Mouse (Mus musculus) adrenal gland, adult 8-10 months (tissue): ENCODE data around the gene Uhrf1. TPM values are rescaled to one million over a fixed set of nuclear protein-coding genes. Genes with fewer than 3 reads are reported as not detected.

Experiments
- DNase-seq: peaks from one replicate; pipeline ENCODE4 v3.0.0; 2022
- total RNA-seq, 4 experiments: library from RNA; stranded (reverse); gene quantifications; 2 replicates each; pipeline ENCODE4 v1.2.4; 2022

Gene Uhrf1
- total RNA-seq, 4 experiments from 2014 or later = 1.8 to 3.4 (median 2.6) TPM

- DNase-seq = peak; percentile 95
Observed at GRCm38 (mm10) chr17:56276643-56277566, 26.2 kb upstream of the Uhrf1 start, which contains the start of gene Ticam1. Ticam1 (minus strand) TSS chr17:56276786.

GRCm38 (mm10) chr17:56277567-56277893 is 25.6 kb upstream of the Uhrf1 start:
- DNase-seq = no peak

- no peak for DNase-seq
Observed at GRCm38 (mm10) chr17:56278340-56278739, 24.8 kb upstream of the Uhrf1 start.

- DNase-seq = no peak
Observed at GRCm38 (mm10) chr17:56279481-56280155, 23.5 kb upstream of the Uhrf1 start.

- no peak for DNase-seq
Observed at GRCm38 (mm10) chr17:56281193-56281592, 21.9 kb upstream of the Uhrf1 start.

GRCm38 (mm10) chr17:56282802-56283201 is 20.3 kb upstream of the Uhrf1 start:
- DNase-seq = no peak

- no peak for DNase-seq
Observed at GRCm38 (mm10) chr17:56283316-56283715, 19.8 kb upstream of the Uhrf1 start.

- DNase-seq = no peak
Observed at GRCm38 (mm10) chr17:56285995-56286394, 17.1 kb upstream of the Uhrf1 start.

GRCm38 (mm10) chr17:56287830-56288229 is 15.3 kb upstream of the Uhrf1 start:
- peak; percentile 73 for DNase-seq

GRCm38 (mm10) chr17:56288866-56289265 is 14.3 kb upstream of the Uhrf1 start:
- DNase-seq = no peak

- peak; percentile 63 for DNase-seq
Observed at GRCm38 (mm10) chr17:56289371-56290331, 13.5 kb upstream of the Uhrf1 start.

GRCm38 (mm10) chr17:56290388-56291170 is 12.5 kb upstream of the Uhrf1 start:
- DNase-seq = peak; percentile 96

GRCm38 (mm10) chr17:56291171-56291511 is 12.0 kb upstream of the Uhrf1 start:
- DNase-seq = peak; percentile 94

- DNase-seq = no peak
Observed at GRCm38 (mm10) chr17:56291826-56292475, 11.2 kb upstream of the Uhrf1 start.

GRCm38 (mm10) chr17:56292531-56293222 is 10.4 kb upstream of the Uhrf1 start, which contains the start of gene Plin3:
Plin3 (minus strand) TSS chr17:56292873.
- no peak for DNase-seq

- DNase-seq = no peak
Observed at GRCm38 (mm10) chr17:56293291-56293690, 9.8 kb upstream of the Uhrf1 start.

GRCm38 (mm10) chr17:56294241-56294640 is 8.9 kb upstream of the Uhrf1 start:
- no peak for DNase-seq

- DNase-seq = no peak
Observed at GRCm38 (mm10) chr17:56296201-56296600, 6.9 kb upstream of the Uhrf1 start.

- no peak for DNase-seq
Observed at GRCm38 (mm10) chr17:56298238-56298637, 4.9 kb upstream of the Uhrf1 start.

GRCm38 (mm10) chr17:56300186-56300585 is 2.9 kb upstream of the Uhrf1 start, which contains the start of gene Arrdc5:
Arrdc5 (minus strand) TSS chr17:56300286.
- no peak for DNase-seq
